Mouse (Mus musculus): ENCODE data around the gene Pcbp1. TPM values are rescaled to one million over a fixed set of nuclear protein-coding genes. Genes with fewer than 3 reads are reported as not detected.

Pcbp1 gene
- polyA plus RNA-seq, 1 experiment = 331 TPM

DNA sequence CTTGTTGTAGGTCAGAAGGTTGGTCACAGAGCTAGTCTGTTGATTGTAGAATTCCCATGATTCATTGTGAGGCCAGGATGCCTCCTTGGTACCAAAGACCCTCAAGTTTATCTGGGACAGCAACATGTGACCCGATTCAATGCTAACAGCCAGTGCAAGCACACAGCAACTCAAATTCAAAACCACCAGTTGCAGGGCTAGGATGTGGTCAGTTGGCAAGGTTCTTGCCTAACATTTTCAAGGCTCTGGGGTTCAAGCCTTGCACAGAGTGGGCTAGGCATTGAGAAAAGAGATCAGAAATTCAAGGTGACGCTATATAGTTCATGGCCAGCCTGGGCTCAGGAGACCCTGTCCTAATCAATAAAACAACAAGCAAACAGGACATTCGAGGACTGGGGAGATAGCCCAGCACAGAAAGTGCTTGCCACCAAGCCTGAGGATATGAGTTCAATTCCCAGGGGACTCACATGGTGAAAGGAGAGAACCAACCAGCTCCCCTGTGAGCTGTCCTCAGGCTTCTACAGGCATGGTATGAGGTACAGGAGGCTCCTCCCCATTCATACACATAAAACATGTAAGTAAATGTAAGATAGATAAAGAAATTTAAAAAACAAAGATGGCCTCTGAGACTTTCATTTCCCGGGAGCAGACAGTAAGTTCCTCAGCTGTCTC lies 16.8 kb downstream of the Pcbp1 start:
- no peak overlapping the region; the same call in 1 of the 2 replicates for H3K27ac ChIP-seq (ENCODE audit: insufficient read depth, low read length)
- no peaks in the 10 kb centered on the region for H3K9me3 ChIP-seq (replicated peaks; ENCODE audit: control insufficient read depth, insufficient read depth, low read length, poor library complexity, severe bottlenecking)
- no peaks in the 10 kb centered on the region for H3K36me3 ChIP-seq (ENCODE audit: control insufficient read depth, insufficient read depth, low read length, poor library complexity, severe bottlenecking)
- TF ChIP-seq POLR2A (IDR thresholded peaks at IDR 0.05; ENCODE audit: insufficient read depth, low read length) (no peak), CTCF (IDR thresholded peaks at IDR 0.05; ENCODE audit: low read depth, low read length) (no peak)
- H3K4me1 ChIP-seq (ENCODE audit: control insufficient read depth, insufficient read depth, low read length) = peaks cover 3% of the 10 kb centered on the region
- H3K27me3 ChIP-seq (ENCODE audit: control insufficient read depth, insufficient read depth, low read length, poor library complexity, severe bottlenecking) = no peaks in the 10 kb centered on the region
- no peak overlapping the region for H3K4me3 ChIP-seq (ENCODE audit: low read depth, low read length)
- no peak overlapping the region for H3K9ac ChIP-seq (ENCODE audit: low read depth, poor library complexity, severe bottlenecking)

DNA sequence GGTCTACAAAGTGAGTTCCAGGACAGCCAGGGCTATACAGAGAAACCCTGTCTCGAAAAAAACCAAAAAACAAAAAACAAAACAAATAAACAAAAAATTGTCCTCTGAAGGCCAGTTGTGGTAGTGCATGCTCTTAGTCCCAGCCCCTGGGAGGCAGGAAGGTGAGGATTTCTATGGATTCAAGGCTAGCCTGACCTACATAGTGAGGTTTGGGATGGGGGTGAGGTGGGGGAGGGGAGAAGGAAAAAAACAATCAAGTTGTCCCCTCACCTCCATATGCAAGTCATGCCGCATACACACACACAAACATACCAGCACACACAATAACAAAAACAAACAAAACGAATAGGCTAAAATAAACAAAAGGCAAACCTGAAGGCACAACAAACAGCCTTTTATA lies 17.4 kb downstream of the Pcbp1 start:
- Histone ChIP-seq H3K27me3 (ENCODE audit: control insufficient read depth, insufficient read depth, low read length, poor library complexity, severe bottlenecking) (no peaks in the 10 kb centered on the region), H3K27ac (ENCODE audit: insufficient read depth, low read length) (peak overlapping the region; percentile 1; the same call in 1 of the 2 replicates), H3K36me3 (ENCODE audit: control insufficient read depth, insufficient read depth, low read length, poor library complexity, severe bottlenecking) (no peaks in the 10 kb centered on the region), H3K9me3 (replicated peaks; ENCODE audit: control insufficient read depth, insufficient read depth, low read length, poor library complexity, severe bottlenecking) (no peaks in the 10 kb centered on the region), H3K9ac (ENCODE audit: low read depth, poor library complexity, severe bottlenecking) (no peak overlapping the region), H3K4me3 (ENCODE audit: low read depth, low read length) (no peak overlapping the region), H3K4me1 (ENCODE audit: control insufficient read depth, insufficient read depth, low read length) (peaks cover 3% of the 10 kb centered on the region)
- TF ChIP-seq CTCF (IDR thresholded peaks at IDR 0.05; ENCODE audit: low read depth, low read length) = no peak
- TF ChIP-seq EP300 (IDR thresholded peaks at IDR 0.05; ENCODE audit: insufficient read depth, low read depth, low read length) = no peak
- TF ChIP-seq POLR2A (IDR thresholded peaks at IDR 0.05; ENCODE audit: insufficient read depth, low read length) = no peak

DNA sequence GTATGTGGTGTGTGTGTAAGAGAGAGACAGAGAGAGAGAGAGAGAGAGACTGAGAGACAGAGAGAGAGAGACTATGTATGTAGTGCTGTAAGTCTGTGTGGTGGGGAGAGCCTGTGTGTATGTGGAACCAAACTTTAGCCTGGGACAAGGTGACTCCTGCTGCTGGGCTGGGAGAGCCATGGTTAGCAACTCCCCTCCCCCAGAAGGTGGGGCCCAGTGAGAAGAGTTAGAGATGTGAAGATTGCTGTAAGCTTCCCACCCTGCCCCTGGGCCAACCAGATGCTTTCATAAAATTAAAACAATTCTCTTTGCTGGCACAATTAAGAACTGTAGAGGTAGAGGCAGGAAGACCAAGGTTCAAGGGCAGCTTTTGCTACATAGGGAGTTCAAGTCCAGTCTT lies 19.0 kb downstream of the Pcbp1 start:
- Histone ChIP-seq H3K36me3 (ENCODE audit: control insufficient read depth, insufficient read depth, low read length, poor library complexity, severe bottlenecking) (no peaks in the 10 kb centered on the region), H3K4me3 (ENCODE audit: low read depth, low read length) (no peak overlapping the region), H3K9ac (ENCODE audit: low read depth, poor library complexity, severe bottlenecking) (no peak overlapping the region), H3K4me1 (ENCODE audit: control insufficient read depth, insufficient read depth, low read length) (peaks cover 3% of the 10 kb centered on the region), H3K27ac (ENCODE audit: insufficient read depth, low read length) (peak overlapping the region; percentile 78), H3K27me3 (ENCODE audit: control insufficient read depth, insufficient read depth, low read length, poor library complexity, severe bottlenecking) (no peaks in the 10 kb centered on the region), H3K9me3 (replicated peaks; ENCODE audit: control insufficient read depth, insufficient read depth, low read length, poor library complexity, severe bottlenecking) (no peaks in the 10 kb centered on the region)
- peak; percentile 86 for TF ChIP-seq EP300 (IDR thresholded peaks at IDR 0.05; ENCODE audit: insufficient read depth, low read depth, low read length)
- no peak for TF ChIP-seq POLR2A (IDR thresholded peaks at IDR 0.05; ENCODE audit: insufficient read depth, low read length)

DNA sequence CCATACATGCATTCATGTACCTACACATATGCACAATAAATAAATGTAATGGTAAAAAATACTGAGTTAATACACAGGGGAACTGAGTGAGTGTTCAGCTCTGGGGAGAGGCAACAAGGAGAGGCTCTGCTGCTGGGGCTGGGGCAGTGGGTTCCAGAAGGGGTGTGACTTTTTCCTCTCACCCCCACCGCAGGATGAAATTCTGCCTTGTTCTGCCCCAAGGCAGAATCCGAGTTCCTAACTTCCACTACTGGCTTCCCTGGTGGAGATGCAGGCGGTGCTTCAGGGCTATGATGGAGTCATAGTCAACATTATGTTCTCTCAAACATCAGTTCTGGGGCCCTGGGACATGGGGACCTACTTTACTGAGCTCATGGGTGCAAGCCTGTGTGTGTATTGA lies 19.8 kb downstream of the Pcbp1 start:
- peak overlapping the region; percentile 10; the same call in 1 of the 2 replicates for H3K27ac ChIP-seq (ENCODE audit: insufficient read depth, low read length)
- peaks cover 3% of the 10 kb centered on the region for H3K4me1 ChIP-seq (ENCODE audit: control insufficient read depth, insufficient read depth, low read length)
- H3K9ac ChIP-seq (ENCODE audit: low read depth, poor library complexity, severe bottlenecking) = no peak overlapping the region
- no peaks in the 10 kb centered on the region for H3K36me3 ChIP-seq (ENCODE audit: control insufficient read depth, insufficient read depth, low read length, poor library complexity, severe bottlenecking)
- TF ChIP-seq EP300 (IDR thresholded peaks at IDR 0.05; ENCODE audit: insufficient read depth, low read depth, low read length) = no peak
- no peak for TF ChIP-seq CTCF (IDR thresholded peaks at IDR 0.05; ENCODE audit: low read depth, low read length)
- no peak for TF ChIP-seq POLR2A (IDR thresholded peaks at IDR 0.05; ENCODE audit: insufficient read depth, low read length)
- H3K9me3 ChIP-seq (replicated peaks; ENCODE audit: control insufficient read depth, insufficient read depth, low read length, poor library complexity, severe bottlenecking) = no peaks in the 10 kb centered on the region
- no peaks in the 10 kb centered on the region for H3K27me3 ChIP-seq (ENCODE audit: control insufficient read depth, insufficient read depth, low read length, poor library complexity, severe bottlenecking)
- H3K4me3 ChIP-seq (ENCODE audit: low read depth, low read length) = no peak overlapping the region

DNA sequence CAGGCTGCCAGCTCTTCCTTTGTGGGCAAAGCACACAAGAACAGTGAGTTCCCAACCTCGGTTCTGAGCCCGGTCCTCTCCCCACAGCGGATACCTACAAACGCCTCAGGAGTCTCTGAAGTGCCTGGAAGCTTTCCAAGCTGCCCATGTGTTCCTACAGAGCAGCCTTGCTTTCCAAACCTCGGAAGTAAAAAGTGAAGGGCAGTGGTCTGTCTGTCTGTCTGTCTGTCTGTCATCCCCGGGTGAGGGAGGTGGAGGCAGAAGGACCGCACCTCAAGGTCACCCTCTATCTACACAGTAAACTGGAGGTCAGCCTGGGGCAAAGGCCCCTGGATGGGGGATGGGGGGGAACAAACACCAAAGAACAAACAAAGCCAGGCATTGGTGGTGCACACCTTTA lies 20.4 kb downstream of the Pcbp1 start:
- Histone ChIP-seq H3K27me3 (ENCODE audit: control insufficient read depth, insufficient read depth, low read length, poor library complexity, severe bottlenecking) (no peaks in the 10 kb centered on the region), H3K9me3 (replicated peaks; ENCODE audit: control insufficient read depth, insufficient read depth, low read length, poor library complexity, severe bottlenecking) (no peaks in the 10 kb centered on the region), H3K4me1 (ENCODE audit: control insufficient read depth, insufficient read depth, low read length) (peaks cover 3% of the 10 kb centered on the region), H3K27ac (ENCODE audit: insufficient read depth, low read length) (peak overlapping the region; percentile 44; the same call in 1 of the 2 replicates), H3K4me3 (ENCODE audit: low read depth, low read length) (no peak overlapping the region), H3K9ac (ENCODE audit: low read depth, poor library complexity, severe bottlenecking) (no peak overlapping the region), H3K36me3 (ENCODE audit: control insufficient read depth, insufficient read depth, low read length, poor library complexity, severe bottlenecking) (no peaks in the 10 kb centered on the region)
- peak; percentile 92 for TF ChIP-seq EP300 (IDR thresholded peaks at IDR 0.05; ENCODE audit: insufficient read depth, low read depth, low read length)
- TF ChIP-seq POLR2A (IDR thresholded peaks at IDR 0.05; ENCODE audit: insufficient read depth, low read length) = no peak
- no peak for TF ChIP-seq CTCF (IDR thresholded peaks at IDR 0.05; ENCODE audit: low read depth, low read length)

DNA sequence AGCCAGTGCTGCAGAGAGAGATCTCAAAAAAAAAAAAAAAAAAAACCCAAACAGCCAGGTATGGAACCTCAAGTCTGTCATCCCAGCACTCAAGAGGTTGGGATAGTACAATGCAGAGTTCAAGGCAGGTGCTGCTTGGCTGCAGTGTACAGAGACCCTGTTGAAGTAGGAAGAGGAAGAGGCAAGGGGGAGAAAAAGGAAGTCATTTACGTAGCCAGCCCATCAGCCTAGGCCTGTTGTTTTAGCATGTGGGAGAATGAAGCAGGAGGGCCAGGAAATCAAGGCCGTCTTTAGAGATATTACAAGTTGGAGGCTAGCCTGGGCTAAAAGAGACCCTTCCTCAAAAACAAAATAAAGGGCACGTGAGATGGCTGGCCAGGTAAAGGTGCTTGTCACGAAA lies 22.6 kb downstream of the Pcbp1 start:
- Histone ChIP-seq H3K9ac (ENCODE audit: low read depth, poor library complexity, severe bottlenecking) (no peak overlapping the region), H3K9me3 (replicated peaks; ENCODE audit: control insufficient read depth, insufficient read depth, low read length, poor library complexity, severe bottlenecking) (no peaks in the 10 kb centered on the region), H3K36me3 (ENCODE audit: control insufficient read depth, insufficient read depth, low read length, poor library complexity, severe bottlenecking) (no peaks in the 10 kb centered on the region), H3K4me1 (ENCODE audit: control insufficient read depth, insufficient read depth, low read length) (peaks cover 6% of the 10 kb centered on the region), H3K27ac (ENCODE audit: insufficient read depth, low read length) (no peak overlapping the region), H3K4me3 (ENCODE audit: low read depth, low read length) (no peak overlapping the region), H3K27me3 (ENCODE audit: control insufficient read depth, insufficient read depth, low read length, poor library complexity, severe bottlenecking) (no peaks in the 10 kb centered on the region)
- TF ChIP-seq POLR2A (IDR thresholded peaks at IDR 0.05; ENCODE audit: insufficient read depth, low read length) (no peak), EP300 (IDR thresholded peaks at IDR 0.05; ENCODE audit: insufficient read depth, low read depth, low read length) (no peak), CTCF (IDR thresholded peaks at IDR 0.05; ENCODE audit: low read depth, low read length) (no peak)

All from ES-Bruce4 (cell line).